Mouse (Mus musculus) midbrain, embryonic 11.5 days (tissue): ENCODE measurements at regions not wholly inside any gene's neighbourhood (a gene's known extent, or its start where the extent isn't known, plus 50 kb on each side); places are given as distances from the start of the nearest gene placed in this dataset.

Experiments
- ATAC-seq: fragments of 200-750 bp; cut with Nextera tagmentation; 2 replicates; pipeline ENCODE4 v1.8.0; 2017; ENCODE audit warnings: moderate TSS enrichment, moderate library complexity; ENCODE audit not compliant: low FRiP score
- DNase-seq: peaks from one replicate; pipeline ENCODE4 v3.0.0; 2015; ENCODE audit warnings: low spot score; ENCODE audit errors: missing footprints
- H3K27ac ChIP-seq: fragments of 300-500 bp; sonication (generic); 2 replicates; pipeline ENCODE4 v1.5.1; 2014; ENCODE audit warnings: low read depth, low read length
- H3K27me3 ChIP-seq: fragments of 300-500 bp; sonication (generic); 2 replicates; pipeline ENCODE4 v1.6.1; 2014; ENCODE audit warnings: mild to moderate bottlenecking, low read length, moderate library complexity, mixed read lengths; ENCODE audit not compliant: control insufficient read depth, insufficient read depth
- H3K36me3 ChIP-seq: fragments of 300-500 bp; sonication (generic); 2 replicates; pipeline ENCODE4 v1.6.1; 2014; ENCODE audit warnings: mild to moderate bottlenecking, low read length, moderate library complexity, mixed read lengths; ENCODE audit not compliant: control insufficient read depth, insufficient read depth
- H3K4me1 ChIP-seq: fragments of 300-500 bp; sonication (generic); 2 replicates; pipeline ENCODE4 v1.6.1; 2014; ENCODE audit warnings: low read length; ENCODE audit not compliant: control insufficient read depth, insufficient read depth
- H3K4me2 ChIP-seq: fragments of 300-500 bp; sonication (generic); 2 replicates; pipeline ENCODE4 v1.6.1; 2014; ENCODE audit warnings: mild to moderate bottlenecking, moderate library complexity
- H3K4me3 ChIP-seq: fragments of 300-500 bp; sonication (generic); 2 replicates; pipeline ENCODE4 v1.5.1; 2014; ENCODE audit warnings: low read depth, low read length
- H3K9ac ChIP-seq: fragments of 300-500 bp; sonication (generic); 2 replicates; pipeline ENCODE4 v1.6.1; 2014; ENCODE audit warnings: low read length
- H3K9me3 ChIP-seq: fragments of 300-500 bp; sonication (generic); 2 replicates; pipeline ENCODE4 v1.6.1; 2016; ENCODE audit warnings: low read length; ENCODE audit not compliant: control insufficient read depth
- WGBS: fragments of 180-500 bp; shearing (Covaris S2); extraction: QIAGEN DNeasy Blood & Tissue Kit; methylation state at CpG from one replicate; pipeline ENCODE4 v1.1.7; 2014; 5-methylcytosine and 5-hydroxymethylcytosine counted together

- Histone ChIP-seq H3K9me3 (no peaks in the 10 kb centered on the region), H3K4me3 (no peak overlapping the region), H3K27me3 (no peaks in the 10 kb centered on the region), H3K9ac (no peak overlapping the region), H3K4me1 (peaks cover 5% of the 10 kb centered on the region; the same call in 1 of the 2 replicates), H3K36me3 (no peaks in the 10 kb centered on the region), H3K4me2 (no peak overlapping the region), H3K27ac (no peak overlapping the region)
- DNase-seq: peak; percentile 64
- no peak for ATAC-seq
- WGBS: 41% methylated on average over 5 of the region's 5 CpGs
Measured at GRCm38 (mm10) chr12:71725140-71725539, 105.7 kb upstream of the Daam1 start.

GRCm38 (mm10) chr12:71725713-71726336, 105.1 kb upstream of the Daam1 start:
- no peaks in the 10 kb centered on the region for H3K36me3 ChIP-seq
- DNase-seq (no peak), ATAC-seq (no peak)
- no peak overlapping the region for H3K27ac ChIP-seq
- H3K4me2 ChIP-seq: no peak overlapping the region
- H3K4me1 ChIP-seq: peaks cover 5% of the 10 kb centered on the region; the same call in 1 of the 2 replicates
- no peaks in the 10 kb centered on the region for H3K27me3 ChIP-seq
- no peaks in the 10 kb centered on the region for H3K9me3 ChIP-seq
- WGBS: 10% methylated on average over 4 of the region's 4 CpGs
- H3K9ac ChIP-seq: no peak overlapping the region
- no peak overlapping the region for H3K4me3 ChIP-seq

GRCm38 (mm10) chr12:71743345-71743744, 87.5 kb upstream of the Daam1 start:
- no peaks in the 10 kb centered on the region for H3K27me3 ChIP-seq
- WGBS: 87% methylated on average over 2 of the region's 2 CpGs
- no peak for DNase-seq
- H3K9ac ChIP-seq: no peak overlapping the region
- H3K4me3 ChIP-seq: no peak overlapping the region
- H3K36me3 ChIP-seq: no peaks in the 10 kb centered on the region
- H3K9me3 ChIP-seq: no peaks in the 10 kb centered on the region
- H3K27ac ChIP-seq: no peak overlapping the region
- no peaks in the 10 kb centered on the region; the same call in 1 of the 2 replicates for H3K4me1 ChIP-seq
- no peak for ATAC-seq
- H3K4me2 ChIP-seq: no peak overlapping the region

- ATAC-seq (no peak), DNase-seq (no peak)
- Histone ChIP-seq H3K27me3 (no peaks in the 10 kb centered on the region), H3K9ac (no peak overlapping the region), H3K27ac (no peak overlapping the region), H3K4me1 (no peaks in the 10 kb centered on the region; the same call in 1 of the 2 replicates), H3K4me3 (no peak overlapping the region), H3K4me2 (no peak overlapping the region), H3K9me3 (no peaks in the 10 kb centered on the region), H3K36me3 (no peaks in the 10 kb centered on the region)
- 70% methylated on average over 6 of the region's 6 CpGs for WGBS
Measured at GRCm38 (mm10) chr12:71746011-71746410, 84.9 kb upstream of the Daam1 start.

GRCm38 (mm10) chr12:71747386-71747785, 83.5 kb upstream of the Daam1 start:
- no peak overlapping the region for H3K9ac ChIP-seq
- WGBS: 94% methylated on average over 10 of the region's 10 CpGs
- H3K4me1 ChIP-seq: no peaks in the 10 kb centered on the region; the same call in 1 of the 2 replicates
- DNase-seq (peak; percentile 28), ATAC-seq (no peak)
- no peak overlapping the region for H3K4me3 ChIP-seq
- H3K27me3 ChIP-seq: no peaks in the 10 kb centered on the region
- no peaks in the 10 kb centered on the region for H3K9me3 ChIP-seq
- no peak overlapping the region for H3K4me2 ChIP-seq
- no peaks in the 10 kb centered on the region for H3K36me3 ChIP-seq
- no peak overlapping the region for H3K27ac ChIP-seq

- H3K36me3 ChIP-seq: no peaks in the 10 kb centered on the region
- no peaks in the 10 kb centered on the region for H3K27me3 ChIP-seq
- H3K4me2 ChIP-seq: no peak overlapping the region
- no peaks in the 10 kb centered on the region; the same call in 1 of the 2 replicates for H3K4me1 ChIP-seq
- ATAC-seq (no peak), DNase-seq (peak; percentile 66)
- no peak overlapping the region for H3K4me3 ChIP-seq
- H3K9me3 ChIP-seq: no peaks in the 10 kb centered on the region
- 83% methylated on average over 14 of the region's 14 CpGs for WGBS
- no peak overlapping the region for H3K27ac ChIP-seq
- H3K9ac ChIP-seq: no peak overlapping the region
Measured at GRCm38 (mm10) chr12:71747831-71748368, 83.0 kb upstream of the Daam1 start.

GRCm38 (mm10) chr12:71748731-71749130, 82.1 kb upstream of the Daam1 start:
- no peaks in the 10 kb centered on the region for H3K36me3 ChIP-seq
- no peaks in the 10 kb centered on the region for H3K9me3 ChIP-seq
- DNase-seq: no peak
- ATAC-seq: no peak
- 71% methylated on average over 4 of the region's 4 CpGs for WGBS
- no peak overlapping the region for H3K27ac ChIP-seq
- H3K9ac ChIP-seq: no peak overlapping the region
- no peaks in the 10 kb centered on the region for H3K27me3 ChIP-seq
- no peaks in the 10 kb centered on the region; the same call in 1 of the 2 replicates for H3K4me1 ChIP-seq
- H3K4me3 ChIP-seq: no peak overlapping the region
- no peak overlapping the region for H3K4me2 ChIP-seq

- Histone ChIP-seq H3K4me1 (no peaks in the 10 kb centered on the region; the same call in 1 of the 2 replicates), H3K36me3 (no peaks in the 10 kb centered on the region), H3K9ac (no peak overlapping the region), H3K4me3 (no peak overlapping the region), H3K27ac (no peak overlapping the region), H3K4me2 (no peak overlapping the region), H3K27me3 (no peaks in the 10 kb centered on the region), H3K9me3 (no peaks in the 10 kb centered on the region)
- DNase-seq (no peak), ATAC-seq (no peak)
- WGBS: 85% methylated on average over 2 of the region's 2 CpGs
Measured at GRCm38 (mm10) chr12:71749668-71750067, 81.2 kb upstream of the Daam1 start.

- Histone ChIP-seq H3K27ac (no peak overlapping the region), H3K4me1 (no peaks in the 10 kb centered on the region; the same call in 1 of the 2 replicates), H3K4me2 (no peak overlapping the region), H3K4me3 (no peak overlapping the region), H3K9ac (no peak overlapping the region), H3K27me3 (no peaks in the 10 kb centered on the region), H3K9me3 (no peaks in the 10 kb centered on the region), H3K36me3 (no peaks in the 10 kb centered on the region)
- DNase-seq: no peak
- WGBS: 84% methylated on average over 7 of the region's 7 CpGs
- no peak for ATAC-seq
Measured at GRCm38 (mm10) chr12:71752741-71753260, 78.1 kb upstream of the Daam1 start.
